Mouse (Mus musculus): ENCODE results near the gene Igfals. TPM values are rescaled to one million over a fixed set of nuclear protein-coding genes. Genes with fewer than 3 reads are reported as not detected.

Gene Igfals
- polyA plus RNA-seq, 1 experiment from 2014 or later = 0.08 TPM

DNA sequence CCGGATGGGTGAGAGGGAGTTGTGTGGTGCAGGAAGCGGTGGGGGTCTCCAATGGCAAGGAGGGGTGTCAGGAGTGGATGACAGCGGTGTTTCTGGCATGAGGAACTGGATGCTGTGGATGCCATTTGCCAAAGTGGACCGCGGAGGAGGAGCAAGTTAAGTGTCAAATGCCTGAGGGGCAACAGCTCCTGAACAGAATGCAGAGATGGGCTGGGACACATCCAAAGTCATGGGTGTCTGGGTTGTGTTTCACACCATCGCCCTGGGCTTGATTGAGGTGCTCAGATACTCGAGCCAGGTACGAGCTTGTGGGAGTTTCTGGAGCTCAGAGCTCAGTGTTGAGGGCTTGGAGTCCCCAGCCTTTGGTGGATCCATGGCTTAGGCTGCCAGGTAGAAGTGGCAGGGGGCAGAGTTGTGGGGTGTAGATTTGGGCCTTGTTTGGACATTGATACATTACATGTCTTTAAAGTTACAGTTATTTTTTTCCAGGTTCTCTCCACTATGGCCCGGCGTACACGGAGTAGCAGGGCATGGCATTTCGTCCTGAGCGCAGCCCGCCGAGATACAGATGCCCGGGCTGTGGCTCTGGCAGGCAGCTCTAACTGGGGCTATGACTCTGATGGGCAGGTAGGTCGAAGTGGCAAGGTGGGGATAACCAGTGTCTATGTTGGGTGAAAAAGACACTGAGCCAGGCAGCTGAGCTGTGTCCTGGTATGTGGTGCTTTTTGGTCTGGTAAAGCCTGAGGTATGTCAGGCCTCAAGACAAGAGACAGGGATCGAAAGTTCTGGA is 21.7 kb downstream of the Igfals start:
- Histone ChIP-seq H3K9me3 (ENCODE audit: control insufficient read depth, low read length) (no peaks in the 10 kb centered on the region), H3K36me3 (ENCODE audit: control insufficient read depth, insufficient read depth, low read length) (peaks cover 15% of the 10 kb centered on the region), H3K27ac (ENCODE audit: low read depth, low read length) (no peak overlapping the region), H3K9ac (ENCODE audit: low read length) (peak overlapping the region; percentile 80), H3K27me3 (ENCODE audit: control insufficient read depth, insufficient read depth, low read length) (no peaks in the 10 kb centered on the region), H3K4me1 (ENCODE audit: control insufficient read depth, insufficient read depth, low read length) (peaks cover 17% of the 10 kb centered on the region), H3K4me2 (peak overlapping the region; percentile 59), H3K4me3 (ENCODE audit: low read depth, low read length) (peak overlapping the region; percentile 72)
- no peak for DNase-seq (ENCODE audit: low spot score, missing footprints)
- ATAC-seq (ENCODE audit: low FRiP score) = no peak
- WGBS = 65% methylated on average over 18 of the region's 18 CpGs

DNA sequence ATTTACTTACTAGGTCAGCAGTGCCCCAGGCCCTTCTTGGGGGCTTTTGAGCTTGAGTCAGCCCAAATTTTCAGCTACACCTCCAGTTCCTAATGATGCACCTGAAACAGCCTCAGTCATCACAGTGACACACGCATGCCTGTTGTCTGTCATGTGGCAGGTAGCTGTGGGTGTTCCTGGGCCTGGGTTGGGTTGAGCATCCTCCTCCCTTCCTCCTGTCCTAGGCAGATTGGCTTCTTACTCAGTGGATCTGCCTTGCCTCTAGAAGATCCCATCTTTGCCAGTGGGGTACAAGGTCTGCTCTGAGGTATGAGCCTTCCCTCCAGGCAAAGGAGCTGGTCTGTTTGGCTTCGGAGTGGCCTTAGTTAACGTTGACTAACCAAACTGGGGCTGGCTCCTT is 23.1 kb downstream of the Igfals start:
- Histone ChIP-seq H3K4me3 (ENCODE audit: low read depth, low read length) (no peak overlapping the region), H3K4me2 (no peak overlapping the region), H3K27ac (ENCODE audit: low read depth, low read length) (no peak overlapping the region), H3K4me1 (ENCODE audit: control insufficient read depth, insufficient read depth, low read length) (peaks cover 19% of the 10 kb centered on the region), H3K27me3 (ENCODE audit: control insufficient read depth, insufficient read depth, low read length) (no peaks in the 10 kb centered on the region), H3K36me3 (ENCODE audit: control insufficient read depth, insufficient read depth, low read length) (peaks cover 15% of the 10 kb centered on the region), H3K9me3 (ENCODE audit: control insufficient read depth, low read length) (no peaks in the 10 kb centered on the region), H3K9ac (ENCODE audit: low read length) (no peak overlapping the region)
- 87% methylated on average over 3 of the region's 3 CpGs for WGBS
- DNase-seq (ENCODE audit: low spot score, missing footprints) (no peak), ATAC-seq (ENCODE audit: low FRiP score) (no peak)

GRCm38 (mm10) chr17:24890151-24891092 is 24.6 kb downstream of the Igfals start:
- no peaks in the 10 kb centered on the region for H3K9me3 ChIP-seq (ENCODE audit: control insufficient read depth, low read length)
- H3K36me3 ChIP-seq (ENCODE audit: control insufficient read depth, insufficient read depth, low read length) = peaks cover 15% of the 10 kb centered on the region
- no peaks in the 10 kb centered on the region for H3K27me3 ChIP-seq (ENCODE audit: control insufficient read depth, insufficient read depth, low read length)
- no peak overlapping the region for H3K4me2 ChIP-seq
- WGBS = 88% methylated on average over 19 of the region's 19 CpGs
- H3K9ac ChIP-seq (ENCODE audit: low read length) = no peak overlapping the region
- DNase-seq (ENCODE audit: low spot score, missing footprints) (peak; percentile 66), ATAC-seq (ENCODE audit: low FRiP score) (no peak)
- H3K27ac ChIP-seq (ENCODE audit: low read depth, low read length) = no peak overlapping the region
- no peak overlapping the region for H3K4me3 ChIP-seq (ENCODE audit: low read depth, low read length)
- peaks cover 21% of the 10 kb centered on the region for H3K4me1 ChIP-seq (ENCODE audit: control insufficient read depth, insufficient read depth, low read length)

GRCm38 (mm10) chr17:24891321-24891720 is 25.5 kb downstream of the Igfals start:
- H3K27ac ChIP-seq (ENCODE audit: low read depth, low read length) = no peak overlapping the region
- no peaks in the 10 kb centered on the region for H3K9me3 ChIP-seq (ENCODE audit: control insufficient read depth, low read length)
- WGBS = 94% methylated on average over 13 of the region's 13 CpGs
- H3K9ac ChIP-seq (ENCODE audit: low read length) = no peak overlapping the region
- no peaks in the 10 kb centered on the region for H3K27me3 ChIP-seq (ENCODE audit: control insufficient read depth, insufficient read depth, low read length)
- no peak overlapping the region for H3K4me2 ChIP-seq
- peaks cover 15% of the 10 kb centered on the region for H3K36me3 ChIP-seq (ENCODE audit: control insufficient read depth, insufficient read depth, low read length)
- H3K4me1 ChIP-seq (ENCODE audit: control insufficient read depth, insufficient read depth, low read length) = peaks cover 25% of the 10 kb centered on the region
- DNase-seq (ENCODE audit: low spot score, missing footprints) = no peak
- no peak overlapping the region for H3K4me3 ChIP-seq (ENCODE audit: low read depth, low read length)
- ATAC-seq (ENCODE audit: low FRiP score) = no peak

DNA sequence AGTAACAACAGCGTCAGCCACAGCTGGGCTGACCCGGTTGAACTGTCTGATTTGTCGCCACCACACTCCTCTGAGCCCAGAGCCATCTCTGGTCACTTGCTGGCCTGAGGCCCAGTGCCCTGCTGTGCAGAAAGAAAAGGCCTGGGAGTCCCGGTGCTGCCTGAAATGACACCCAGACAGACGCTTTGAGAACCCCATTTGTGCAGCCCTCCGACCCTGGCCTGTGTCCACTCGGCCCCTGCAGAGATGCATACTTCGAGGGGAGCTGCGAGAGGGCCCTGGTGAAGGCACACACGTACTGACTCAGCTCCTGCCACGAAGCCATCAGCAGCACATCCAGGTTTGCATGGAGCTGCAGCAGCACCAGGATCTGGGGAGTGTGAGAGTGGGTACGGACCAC is 27.0 kb downstream of the Igfals start:
- ATAC-seq (ENCODE audit: low FRiP score) (no peak), DNase-seq (ENCODE audit: low spot score, missing footprints) (no peak)
- Histone ChIP-seq H3K4me3 (ENCODE audit: low read depth, low read length) (no peak overlapping the region), H3K9me3 (ENCODE audit: control insufficient read depth, low read length) (no peaks in the 10 kb centered on the region), H3K27me3 (ENCODE audit: control insufficient read depth, insufficient read depth, low read length) (no peaks in the 10 kb centered on the region), H3K36me3 (ENCODE audit: control insufficient read depth, insufficient read depth, low read length) (peaks cover 15% of the 10 kb centered on the region), H3K4me1 (ENCODE audit: control insufficient read depth, insufficient read depth, low read length) (peaks cover 25% of the 10 kb centered on the region), H3K27ac (ENCODE audit: low read depth, low read length) (no peak overlapping the region), H3K4me2 (no peak overlapping the region), H3K9ac (ENCODE audit: low read length) (no peak overlapping the region)
- WGBS = 84% methylated on average over 12 of the region's 12 CpGs

- no peak overlapping the region for H3K4me3 ChIP-seq (ENCODE audit: low read depth, low read length)
- peaks cover 25% of the 10 kb centered on the region for H3K4me1 ChIP-seq (ENCODE audit: control insufficient read depth, insufficient read depth, low read length)
- WGBS = 89% methylated on average over 2 of the region's 2 CpGs
- H3K27ac ChIP-seq (ENCODE audit: low read depth, low read length) = no peak overlapping the region
- H3K9ac ChIP-seq (ENCODE audit: low read length) = no peak overlapping the region
- no peaks in the 10 kb centered on the region for H3K27me3 ChIP-seq (ENCODE audit: control insufficient read depth, insufficient read depth, low read length)
- H3K9me3 ChIP-seq (ENCODE audit: control insufficient read depth, low read length) = no peaks in the 10 kb centered on the region
- H3K36me3 ChIP-seq (ENCODE audit: control insufficient read depth, insufficient read depth, low read length) = peaks cover 17% of the 10 kb centered on the region
- ATAC-seq (ENCODE audit: low FRiP score) = no peak
- H3K4me2 ChIP-seq = no peak overlapping the region
- no peak for DNase-seq (ENCODE audit: low spot score, missing footprints)
These were observed 27.5 kb downstream of the Igfals start for GRCm38 (mm10) chr17:24893276-24893675.

- H3K36me3 ChIP-seq (ENCODE audit: control insufficient read depth, insufficient read depth, low read length) = peaks cover 26% of the 10 kb centered on the region
- 10% methylated on average over 31 of the region's 31 CpGs for WGBS
- no peaks in the 10 kb centered on the region for H3K9me3 ChIP-seq (ENCODE audit: control insufficient read depth, low read length)
- peaks cover 25% of the 10 kb centered on the region for H3K4me1 ChIP-seq (ENCODE audit: control insufficient read depth, insufficient read depth, low read length)
- DNase-seq (ENCODE audit: low spot score, missing footprints) (no peak), ATAC-seq (ENCODE audit: low FRiP score) (peak; percentile 22)
- peak overlapping the region; percentile 44; the same call in 1 of the 2 replicates for H3K27ac ChIP-seq (ENCODE audit: low read depth, low read length)
- peak overlapping the region; percentile 70 for H3K4me2 ChIP-seq
- H3K4me3 ChIP-seq (ENCODE audit: low read depth, low read length) = peak overlapping the region; percentile 90
- H3K27me3 ChIP-seq (ENCODE audit: control insufficient read depth, insufficient read depth, low read length) = no peaks in the 10 kb centered on the region
- H3K9ac ChIP-seq (ENCODE audit: low read length) = peak overlapping the region; percentile 90
These were observed 28.5 kb downstream of the Igfals start for GRCm38 (mm10) chr17:24894061-24894994.

DNA sequence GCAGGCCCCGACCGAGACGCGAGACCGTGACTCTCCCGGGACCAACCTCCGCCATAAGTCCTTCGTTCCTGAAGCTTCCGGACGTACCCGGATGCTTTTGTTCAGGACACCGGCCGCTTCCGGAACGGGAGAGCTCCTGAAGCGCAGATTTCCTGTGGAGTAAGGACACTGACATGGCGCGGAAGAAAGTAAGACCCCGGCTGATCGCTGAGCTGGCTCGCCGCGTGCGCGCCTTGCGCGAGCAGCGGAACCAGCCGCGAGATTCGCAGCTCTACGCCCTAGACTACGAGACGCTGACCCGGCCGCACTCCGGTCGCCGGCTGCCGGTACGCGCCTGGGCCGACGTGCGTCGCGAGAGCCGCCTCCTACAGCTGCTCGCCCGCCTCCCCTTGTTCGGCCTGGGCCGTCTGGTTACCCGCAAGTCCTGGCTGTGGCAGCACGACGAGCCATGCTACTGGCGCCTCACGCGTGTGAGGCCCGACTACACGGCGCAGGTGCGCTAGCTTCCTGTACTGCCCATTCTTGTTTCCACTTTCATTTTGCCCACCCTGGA is 29.3 kb downstream of the Igfals start, which contains the start of the genes Eme2 and Mrps34:
Gene Eme2 (minus strand): TSS at position 93 of the 553 bp plus-strand sequence.
Gene Mrps34 (plus strand): TSS at position 122 of the 553 bp plus-strand sequence.
- DNase-seq (ENCODE audit: low spot score, missing footprints) (peak; percentile 98), ATAC-seq (ENCODE audit: low FRiP score) (peak; percentile 62)
- under 1% methylated on average over 62 of the region's 62 CpGs for WGBS
- H3K4me2 ChIP-seq = peak within 1 kb of the TSS; percentile 70
- peak within 1 kb of the TSS; percentile 56 for H3K27ac ChIP-seq (ENCODE audit: low read depth, low read length)
- H3K36me3 ChIP-seq (ENCODE audit: control insufficient read depth, insufficient read depth, low read length) = peaks cover 34% of the 10 kb centered on the region
- H3K4me1 ChIP-seq (ENCODE audit: control insufficient read depth, insufficient read depth, low read length) = peaks cover 25% of the 10 kb centered on the region
- H3K9me3 ChIP-seq (ENCODE audit: control insufficient read depth, low read length) = no peaks in the 10 kb centered on the region
- peak within 1 kb of the TSS; percentile 90 for H3K4me3 ChIP-seq (ENCODE audit: low read depth, low read length)
- H3K9ac ChIP-seq (ENCODE audit: low read length) = peak within 1 kb of the TSS; percentile 90
- H3K27me3 ChIP-seq (ENCODE audit: control insufficient read depth, insufficient read depth, low read length) = no peaks in the 10 kb centered on the region

Measured in midbrain, embryonic 11.5 days (tissue).